Mouse (Mus musculus) kidney, embryonic 16.5 days (tissue): Measurements from ENCODE around the gene Fcho1. TPM values are rescaled to one million over a fixed set of nuclear protein-coding genes. Genes with fewer than 3 reads are reported as not detected.

Experiments
- polyA plus RNA-seq: library from polyadenylated mRNA; unstranded; fragments of >200 nt; fragmentation: Nextera tagmentation; extraction: Ambion mirVana; gene quantifications from 2 replicates; pipeline ENCODE4 v1.2.1, GENCODE M21; 2015

Gene Fcho1
- polyA plus RNA-seq, 1 experiment from 2014 or later: 8.7 TPM

Other genes starting within 250 kb of the Fcho1 start
- gene Ano8, start 239.8 kb downstream of the Fcho1 start, polyA plus RNA-seq: 0.81 and 1.0 TPM in 2 replicates
- gene Gtpbp3, start 237.6 kb downstream of the Fcho1 start, polyA plus RNA-seq: 22.2 and 22.5 TPM in 2 replicates
- gene Plvap, start 214.0 kb downstream of the Fcho1 start, polyA plus RNA-seq: 165 TPM in 2 replicates
- 0.15 and 0.61 TPM in 2 replicates for gene Ccdc194, start 200.0 kb downstream of the Fcho1 start, polyA plus RNA-seq
- 53.6 and 55.6 TPM in 2 replicates for gene Bst2, start 188.3 kb downstream of the Fcho1 start, polyA plus RNA-seq
- gene Mvb12a, start 182.8 kb downstream of the Fcho1 start, polyA plus RNA-seq: 114 and 118 TPM in 2 replicates
- gene Tmem221, start 166.8 kb downstream of the Fcho1 start, polyA plus RNA-seq: 16.3 and 16.7 TPM in 2 replicates
- 0.24 and 0.31 TPM in 2 replicates for gene Nxnl1, start 159.1 kb downstream of the Fcho1 start, polyA plus RNA-seq
- gene Slc27a1, start 156.8 kb downstream of the Fcho1 start, polyA plus RNA-seq: 49.8 and 56.2 TPM in 2 replicates
- 244 and 252 TPM in 2 replicates for gene Pgls, start 133.5 kb downstream of the Fcho1 start, polyA plus RNA-seq
- gene Fam129c, start 128.1 kb downstream of the Fcho1 start, polyA plus RNA-seq: 4.6 and 5.3 TPM in 2 replicates
- gene Colgalt1, start 114.7 kb downstream of the Fcho1 start, polyA plus RNA-seq: 77.6 and 78.5 TPM in 2 replicates
- 0.55 and 0.94 TPM in 2 replicates for gene Unc13a, start 54.0 kb downstream of the Fcho1 start, polyA plus RNA-seq
- gene Jak3, start 49.4 kb downstream of the Fcho1 start, polyA plus RNA-seq: 6.6 and 7.5 TPM in 2 replicates
- gene Insl3, start 36.5 kb downstream of the Fcho1 start, polyA plus RNA-seq: 1.3 and 7.7 TPM in 2 replicates
- 3.3 and 4.2 TPM in 2 replicates for gene B3gnt3, start 23.9 kb downstream of the Fcho1 start, polyA plus RNA-seq
- gene Zfp709, start 156.3 kb upstream of the Fcho1 start, polyA plus RNA-seq: 6.4 and 6.5 TPM in 2 replicates
- 6.4 and 6.6 TPM in 2 replicates for gene Zfp882, start 182.9 kb upstream of the Fcho1 start, polyA plus RNA-seq
- 25.7 and 29.1 TPM in 2 replicates for gene Zfp617, start 182.9 kb upstream of the Fcho1 start, polyA plus RNA-seq
- gene Zfp961, start 225.3 kb upstream of the Fcho1 start, polyA plus RNA-seq: 26.7 and 30.8 TPM in 2 replicates